Mouse (Mus musculus): ENCODE data around the gene Gltp. TPM values are rescaled to one million over a fixed set of nuclear protein-coding genes. Genes with fewer than 3 reads are reported as not detected.

Gene Gltp
- polyA plus RNA-seq, 2 experiments, result 18.4 to 25.4 TPM

DNA sequence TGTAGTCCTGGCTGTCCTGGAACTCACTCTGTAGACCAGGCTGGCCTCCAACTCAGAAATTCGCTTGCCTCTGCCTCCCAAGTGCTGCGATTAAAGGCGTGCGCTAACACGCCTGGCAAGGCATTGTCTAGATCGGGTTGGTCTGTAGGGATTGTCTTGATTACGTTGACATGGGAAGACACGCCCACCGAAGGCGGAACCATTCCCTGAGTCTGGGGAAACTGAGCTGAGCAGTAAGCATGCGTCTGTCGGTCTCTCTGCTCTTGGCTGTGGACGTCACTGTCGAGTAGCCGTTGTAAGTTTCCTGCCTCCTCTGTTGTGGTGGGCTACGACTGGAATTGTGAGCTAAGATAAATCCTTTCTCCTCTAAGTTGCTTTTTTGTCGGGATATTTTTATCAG, 6.2 kb upstream of the Gltp start:
- TF ChIP-seq CTCF (IDR thresholded peaks at IDR 0.05; ENCODE audit: low read depth) (no peak), EP300 (IDR thresholded peaks at IDR 0.05; ENCODE audit: low read depth) (no peak)
- Histone ChIP-seq H3K4me1 (replicated peaks; ENCODE audit: control insufficient read depth in 2 of 2, insufficient read depth in 2 of 2, low read length in 1 of 2) (peaks cover 0 to 2% of the 10 kb centered on the region in 2 experiments; a peak in 1 of 4 replicates), H3K27me3 (ENCODE audit: control insufficient read depth, insufficient read depth, low read length) (no peaks in the 10 kb centered on the region), H3K4me2 (ENCODE audit: low read depth) (no peak overlapping the region), H3K9me3 (ENCODE audit: control insufficient read depth, low read length) (no peaks in the 10 kb centered on the region), H3K27ac (no peak overlapping the region), H3K9ac (replicated peaks) (no peak overlapping the region), H3K36me3 (replicated peaks; ENCODE audit: control insufficient read depth, insufficient read depth, low read depth) (no peaks in the 10 kb centered on the region), H3K4me3 (ENCODE audit: insufficient read depth in 1 of 2, low read depth in 2 of 2, low read length in 2 of 2) (no peak overlapping the region)
- WGBS (ENCODE audit: insufficient replicate concordance), result 65% methylated on average over 17 of the region's 17 CpGs
- DNase-seq (ENCODE audit: low read depth in 3 of 3, low spot score in 3 of 3) (peak in 2 of 3 experiments; percentile 41 to 48), ATAC-seq (ENCODE audit: insufficient read depth) (no peak)

DNA sequence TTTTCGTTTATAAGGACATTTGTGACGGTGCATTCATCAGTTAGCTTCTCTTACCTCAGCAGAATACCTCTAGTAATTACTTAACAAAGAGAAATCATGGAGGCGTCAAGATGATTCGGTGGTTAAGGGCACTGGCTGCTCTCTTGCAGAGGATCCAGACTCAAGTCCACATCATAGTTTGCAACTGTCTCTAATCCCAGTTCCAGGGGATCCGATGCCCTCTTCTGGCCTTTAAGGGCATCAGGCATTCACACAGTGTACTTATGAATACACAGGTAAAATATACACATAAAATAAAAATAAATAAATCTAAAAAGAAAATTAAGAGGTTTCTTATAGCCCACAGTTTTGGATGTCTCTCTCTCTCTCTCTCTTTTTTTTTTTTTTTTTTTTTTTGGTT, 5.0 kb upstream of the Gltp start:
- Histone ChIP-seq H3K27ac (no peak overlapping the region), H3K9ac (replicated peaks) (no peak overlapping the region), H3K4me3 (ENCODE audit: insufficient read depth in 1 of 2, low read depth in 2 of 2, low read length in 2 of 2) (no peak overlapping the region), H3K9me3 (ENCODE audit: control insufficient read depth, low read length) (no peaks in the 10 kb centered on the region), H3K4me2 (ENCODE audit: low read depth) (no peak overlapping the region), H3K36me3 (replicated peaks; ENCODE audit: control insufficient read depth, insufficient read depth, low read depth) (no peaks in the 10 kb centered on the region), H3K4me1 (replicated peaks; ENCODE audit: control insufficient read depth in 2 of 2, insufficient read depth in 2 of 2, low read length in 1 of 2) (peaks cover 4 to 6% of the 10 kb centered on the region in 2 experiments), H3K27me3 (ENCODE audit: control insufficient read depth, insufficient read depth, low read length) (no peaks in the 10 kb centered on the region)
- no peak for ATAC-seq (ENCODE audit: insufficient read depth)
- TF ChIP-seq CTCF (IDR thresholded peaks at IDR 0.05; ENCODE audit: low read depth), result no peak
- TF ChIP-seq EP300 (IDR thresholded peaks at IDR 0.05; ENCODE audit: low read depth), result no peak
- WGBS (ENCODE audit: insufficient replicate concordance), result 58% methylated on average over 5 of the region's 5 CpGs
- no peak for DNase-seq (ENCODE audit: low read depth in 3 of 3, low spot score in 3 of 3)

DNA sequence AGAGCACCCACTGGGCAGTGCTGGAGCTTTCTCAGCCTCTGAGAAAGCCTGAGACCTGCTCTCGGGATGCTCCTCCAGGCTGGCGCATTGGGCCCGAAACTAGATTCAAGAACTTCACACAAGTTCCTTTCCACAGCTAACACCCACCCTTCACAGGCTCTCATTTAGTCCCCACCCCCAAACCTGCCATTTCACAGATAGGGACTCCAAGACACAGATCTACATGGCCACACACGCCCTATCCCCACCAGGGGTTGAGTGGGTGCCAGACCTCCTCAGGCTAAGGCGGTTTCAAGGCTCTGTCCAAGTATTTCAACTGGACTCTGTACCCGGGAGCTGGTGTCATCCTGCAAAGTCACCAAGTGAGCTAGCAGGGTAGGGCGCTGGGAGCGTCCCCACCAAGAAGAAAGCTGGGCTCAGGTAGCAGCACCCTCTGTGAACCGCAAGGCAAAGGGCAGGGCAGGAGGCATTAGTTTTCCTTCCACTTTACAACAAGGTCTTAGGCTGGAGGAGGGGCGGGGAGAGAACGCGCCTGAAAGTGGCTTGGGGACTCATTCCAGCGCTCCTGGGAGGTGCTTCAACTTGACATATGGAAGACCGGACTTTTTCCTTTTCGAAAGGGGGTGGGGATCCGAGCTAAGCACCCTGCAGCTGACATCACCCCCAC, 951 bp downstream of the Gltp start:
- Histone ChIP-seq H3K4me1 (replicated peaks; ENCODE audit: control insufficient read depth in 2 of 2, insufficient read depth in 2 of 2, low read length in 1 of 2) (peaks cover 12 to 15% of the 10 kb centered on the region in 2 experiments), H3K27me3 (ENCODE audit: control insufficient read depth, insufficient read depth, low read length) (no peaks in the 10 kb centered on the region), H3K9me3 (ENCODE audit: control insufficient read depth, low read length) (no peaks in the 10 kb centered on the region), H3K4me3 (ENCODE audit: insufficient read depth in 1 of 2, low read depth in 2 of 2, low read length in 2 of 2) (peak overlapping the region; percentile 73 to 78), H3K27ac (no peak overlapping the region), H3K36me3 (replicated peaks; ENCODE audit: control insufficient read depth, insufficient read depth, low read depth) (no peaks in the 10 kb centered on the region), H3K9ac (replicated peaks) (peak overlapping the region; percentile 82), H3K4me2 (ENCODE audit: low read depth) (peak overlapping the region; percentile 92)
- WGBS (ENCODE audit: insufficient replicate concordance), result 19% methylated on average over 16 of the region's 16 CpGs
- ATAC-seq (ENCODE audit: insufficient read depth) (no peak), DNase-seq (ENCODE audit: low read depth in 3 of 3, low spot score in 3 of 3) (no peak)
- TF ChIP-seq EP300 (IDR thresholded peaks at IDR 0.05; ENCODE audit: low read depth), result no peak
- TF ChIP-seq CTCF (IDR thresholded peaks at IDR 0.05; ENCODE audit: low read depth), result no peak

DNA sequence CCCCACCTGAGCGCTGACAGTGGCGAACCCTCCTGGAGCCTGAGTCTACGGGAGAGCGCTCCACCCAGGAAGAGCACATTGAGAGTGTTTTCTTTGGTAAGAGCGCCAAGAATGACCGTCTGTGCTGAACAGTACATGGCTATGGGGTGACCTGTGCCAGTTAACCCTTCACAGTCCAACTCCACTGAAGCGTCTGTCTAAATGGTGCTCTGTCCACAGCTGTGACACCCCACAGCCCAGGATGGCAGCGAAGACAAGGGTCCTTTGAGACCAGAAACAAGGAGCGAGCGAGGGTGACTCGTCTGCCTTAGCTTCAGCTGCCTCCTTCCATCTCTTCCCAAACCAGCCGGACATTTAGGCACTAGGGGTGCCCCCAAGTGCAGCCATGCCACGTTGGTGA, 2.1 kb downstream of the Gltp start:
- 82% methylated on average over 13 of the region's 13 CpGs for WGBS (ENCODE audit: insufficient replicate concordance)
- no peak overlapping the region for H3K27ac ChIP-seq

DNA sequence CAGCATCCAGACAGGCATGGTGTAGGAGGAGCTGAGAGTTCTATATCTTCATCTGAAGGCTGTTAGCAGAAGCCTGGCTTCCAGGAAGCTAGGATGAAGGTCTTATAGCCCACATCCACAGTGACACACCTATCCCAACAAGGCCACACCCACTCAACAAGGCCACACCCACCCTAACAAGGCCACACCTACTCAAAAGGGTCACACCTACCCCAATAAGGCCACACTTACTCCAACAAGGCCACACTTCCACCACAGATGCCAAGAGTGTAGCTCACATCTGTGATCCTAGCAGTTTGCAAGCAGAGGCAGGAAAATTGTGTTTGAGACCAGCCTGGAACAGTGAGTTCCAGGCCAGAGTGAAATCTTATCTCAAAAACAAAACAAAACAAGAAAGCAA, 2.9 kb downstream of the Gltp start:
- H3K36me3 ChIP-seq (replicated peaks; ENCODE audit: control insufficient read depth, insufficient read depth, low read depth), result no peaks in the 10 kb centered on the region
- no peak overlapping the region for H3K9ac ChIP-seq (replicated peaks)
- H3K4me1 ChIP-seq (replicated peaks; ENCODE audit: control insufficient read depth in 2 of 2, insufficient read depth in 2 of 2, low read length in 1 of 2), result peaks cover 12 to 15% of the 10 kb centered on the region in 2 experiments
- no peak overlapping the region for H3K27ac ChIP-seq
- TF ChIP-seq EP300 (IDR thresholded peaks at IDR 0.05; ENCODE audit: low read depth) (no peak), CTCF (IDR thresholded peaks at IDR 0.05; ENCODE audit: low read depth) (no peak)
- H3K27me3 ChIP-seq (ENCODE audit: control insufficient read depth, insufficient read depth, low read length), result no peaks in the 10 kb centered on the region
- ATAC-seq (ENCODE audit: insufficient read depth), result no peak
- no peak overlapping the region for H3K4me3 ChIP-seq (ENCODE audit: insufficient read depth in 1 of 2, low read depth in 2 of 2, low read length in 2 of 2)
- DNase-seq (ENCODE audit: low read depth in 3 of 3, low spot score in 3 of 3), result no peak
- no peak overlapping the region for H3K4me2 ChIP-seq (ENCODE audit: low read depth)
- no peaks in the 10 kb centered on the region for H3K9me3 ChIP-seq (ENCODE audit: control insufficient read depth, low read length)

More for the DNA sequence above, 2.1 kb downstream of the Gltp start:
- no peak for DNase-seq (ENCODE audit: low read depth in 3 of 3, low spot score in 3 of 3)
- Histone ChIP-seq H3K4me2 (ENCODE audit: low read depth) (no peak overlapping the region), H3K27me3 (ENCODE audit: control insufficient read depth, insufficient read depth, low read length) (no peaks in the 10 kb centered on the region), H3K4me1 (replicated peaks; ENCODE audit: control insufficient read depth in 2 of 2, insufficient read depth in 2 of 2, low read length in 1 of 2) (peaks cover 12 to 15% of the 10 kb centered on the region in 2 experiments), H3K9ac (replicated peaks) (no peak overlapping the region), H3K9me3 (ENCODE audit: control insufficient read depth, low read length) (no peaks in the 10 kb centered on the region), H3K36me3 (replicated peaks; ENCODE audit: control insufficient read depth, insufficient read depth, low read depth) (no peaks in the 10 kb centered on the region), H3K4me3 (ENCODE audit: insufficient read depth in 1 of 2, low read depth in 2 of 2, low read length in 2 of 2) (no peak overlapping the region)
- ATAC-seq (ENCODE audit: insufficient read depth), result no peak
- TF ChIP-seq CTCF (IDR thresholded peaks at IDR 0.05; ENCODE audit: low read depth) (no peak), EP300 (IDR thresholded peaks at IDR 0.05; ENCODE audit: low read depth) (no peak)

All from liver, embryonic 14.5 days (tissue).